Mouse (Mus musculus): ENCODE measurements at regions not wholly inside any gene's neighbourhood (a gene's known extent, or its start where the extent isn't known, plus 50 kb on each side); places are given as distances from the start of the nearest gene placed in this dataset.

DNA sequence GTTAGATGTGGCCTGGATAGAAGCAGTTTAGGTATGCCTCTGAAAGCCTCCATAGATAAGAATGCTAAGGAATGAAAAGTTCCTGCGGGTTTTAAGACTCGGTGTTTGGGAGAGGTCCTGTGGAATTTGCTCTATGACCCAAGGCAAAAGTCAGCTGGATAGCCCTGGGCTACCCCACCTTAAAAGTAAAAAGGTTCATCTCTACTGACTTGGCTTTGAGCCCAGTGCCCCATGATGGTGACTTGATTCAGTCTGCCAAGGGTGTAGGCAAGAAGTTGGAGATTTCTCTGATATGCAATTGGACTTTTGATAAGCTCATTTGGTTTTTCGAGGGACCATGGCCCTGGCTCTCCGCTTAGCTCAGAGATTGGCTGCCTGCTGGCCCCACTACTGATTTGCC, 78.8 kb upstream of the Herc3 start:
- no peak for DNase-seq

DNA sequence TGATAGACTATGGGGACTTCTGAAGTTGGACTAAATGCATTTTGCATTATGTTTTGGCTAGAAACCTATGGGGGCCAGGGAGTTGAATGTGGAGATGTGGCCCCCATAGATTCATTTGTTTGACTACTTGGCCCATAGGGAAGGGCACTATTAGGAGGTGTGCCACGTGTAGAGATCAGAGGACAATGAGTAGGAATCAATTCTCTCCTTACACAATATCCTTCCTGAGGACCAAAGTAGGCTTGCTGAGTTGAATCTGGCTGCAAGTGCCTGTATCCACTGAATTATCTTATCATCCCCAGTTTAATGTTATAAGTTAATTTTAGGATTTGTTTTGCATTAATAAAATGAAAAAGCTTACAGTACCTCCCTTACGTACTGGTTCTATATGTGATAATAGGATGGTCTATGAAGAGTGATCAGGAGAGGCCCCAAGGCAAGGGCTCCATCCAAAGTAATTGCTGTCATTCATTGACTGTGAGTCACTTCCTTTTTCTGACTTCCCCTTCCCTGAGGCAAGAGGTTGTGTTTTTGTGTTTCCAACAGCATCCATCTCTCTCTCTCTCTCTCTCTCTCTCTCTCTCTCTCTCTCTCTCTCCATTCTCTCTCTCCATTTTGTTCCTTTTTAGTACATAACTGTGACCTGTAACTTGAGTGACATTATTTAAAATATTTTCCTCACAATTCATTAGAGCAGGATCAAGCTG, 74.8 kb upstream of the Herc3 start:
- DNase-seq = no peak

DNA sequence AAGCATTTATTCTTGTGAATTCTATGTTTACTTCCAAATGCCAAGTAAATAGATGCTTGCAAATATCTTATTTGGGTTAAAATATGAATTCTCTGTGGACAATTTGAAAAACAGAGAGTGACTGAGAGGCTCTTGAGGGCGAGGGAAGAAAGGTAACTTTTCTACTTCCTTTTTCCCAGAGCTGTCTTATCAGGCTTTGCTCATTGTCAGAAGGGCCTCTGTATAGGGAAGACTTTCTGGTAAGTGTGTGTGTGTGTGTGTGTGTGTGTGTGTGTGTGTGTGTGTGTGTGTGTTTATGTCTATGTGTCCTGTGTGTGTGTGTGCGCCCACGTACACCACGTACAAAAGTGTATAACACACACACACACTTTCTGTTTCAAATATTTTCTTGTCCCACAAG, 73.9 kb upstream of the Herc3 start:
- DNase-seq = no peak

DNA sequence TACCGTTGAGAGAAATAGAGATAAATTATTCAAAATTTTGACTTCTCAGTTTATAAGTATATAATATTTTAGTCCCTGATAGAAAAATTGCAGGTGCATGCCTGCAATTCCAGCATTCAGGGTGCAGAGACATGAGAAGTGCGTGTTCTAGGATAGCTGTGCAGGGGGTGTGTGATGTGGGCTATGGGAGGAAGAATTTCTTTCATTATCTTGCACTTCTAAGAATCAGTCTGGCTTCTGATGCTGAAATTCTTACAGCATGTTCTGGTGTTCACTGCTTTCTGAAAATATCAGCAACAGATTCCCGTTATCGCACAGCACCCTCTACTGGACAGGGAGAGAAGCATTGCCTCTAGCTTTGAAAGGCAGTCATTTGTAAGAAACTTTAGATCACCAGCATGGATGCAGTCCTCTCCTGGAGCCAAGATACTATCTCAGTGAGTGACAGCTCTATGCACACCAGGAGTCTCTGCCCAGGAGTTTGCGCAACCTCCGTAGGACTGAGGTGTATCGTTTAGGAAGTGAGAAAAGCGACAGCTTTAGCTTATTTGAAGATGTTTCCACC, 60.5 kb upstream of the Herc3 start:
- DNase-seq = peak; percentile 46

DNA sequence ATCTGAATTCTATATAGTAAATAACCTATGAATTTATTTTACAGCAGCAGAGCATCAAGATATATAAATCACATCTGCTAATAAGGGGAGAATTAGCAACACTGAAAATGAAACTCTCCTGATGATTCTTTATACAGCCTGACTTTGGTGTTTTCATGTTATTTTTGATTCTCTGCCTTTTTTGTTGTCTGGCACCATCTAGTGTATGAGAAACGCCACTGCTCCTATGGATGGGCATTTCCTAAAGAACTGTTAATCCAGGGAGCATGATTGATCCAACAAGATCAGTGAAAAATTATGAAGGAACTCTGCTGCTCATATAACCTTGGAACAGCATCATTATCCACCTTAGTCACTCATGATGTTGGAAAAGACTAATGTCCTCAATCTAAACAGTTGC, 59.3 kb upstream of the Herc3 start:
- DNase-seq = peak; percentile 20
